14 mouse cellular contexts compared by ENCODE assay signal in genomic region chr4:145207718-145208371, GRCm38 (mm10). TPM values are rescaled to one million over a fixed set of nuclear protein-coding genes. Genes with fewer than 3 reads are reported as not detected.
A peak's percentile ranks its signal among the peaks of the same experiment; 100 is the strongest.
DNase-seq lines count a peak whose midpoint lies in the region; ATAC-seq lines count a peak whose summit lies in the region.
"Had no signal": no experiment of that assay in that cellular context is flagged by ENCODE, and none has a peak within 500 bp of the region (broad histone marks: within the 10 kb centered on the region; RNA-seq: fewer than 3 reads in every experiment).

No protein-coding gene starts in this region.

- no peaks in the 10 kb centered on the region for H3K9me3 ChIP-seq in forebrain, embryonic 15.5 days
- no peaks in the 10 kb centered on the region for H3K9me3 ChIP-seq in forebrain, embryonic 11.5 days (ENCODE audit: control insufficient read depth, low read length)
- H3K9me3 ChIP-seq in lung, embryonic 15.5 days, result no peaks in the 10 kb centered on the region
- H3K9me3 ChIP-seq in heart, embryonic 11.5 days (replicated peaks; ENCODE audit: control insufficient read depth, low read length), result no peaks in the 10 kb centered on the region
- H3K9me3 ChIP-seq: megakaryocyte, embryonic 14.5 days had no signal

- no peaks in the 10 kb centered on the region for H3K27me3 ChIP-seq in forebrain, embryonic 15.5 days
- no peaks in the 10 kb centered on the region for H3K27me3 ChIP-seq in forebrain, embryonic 11.5 days (ENCODE audit: control insufficient read depth, insufficient read depth, low read length)
- no peaks in the 10 kb centered on the region for H3K27me3 ChIP-seq in lung, embryonic 15.5 days
- no peaks in the 10 kb centered on the region for H3K27me3 ChIP-seq in heart, embryonic 11.5 days (ENCODE audit: control insufficient read depth, insufficient read depth, low read length)

- 0 out of 2 replicates have a peak, but pooled peaks cover 6% of the 10 kb centered on the region for H3K4me1 ChIP-seq in forebrain, embryonic 15.5 days
- H3K4me1 ChIP-seq in forebrain, embryonic 11.5 days (replicated peaks; ENCODE audit: control insufficient read depth, insufficient read depth, low read length), result no peaks in the 10 kb centered on the region
- H3K4me1 ChIP-seq in lung, embryonic 15.5 days, result no peaks in the 10 kb centered on the region
- no peaks in the 10 kb centered on the region for H3K4me1 ChIP-seq in heart, embryonic 11.5 days (ENCODE audit: control insufficient read depth, insufficient read depth, low read length)

- no peak overlapping the region for H3K4me2 ChIP-seq in forebrain, embryonic 15.5 days (replicated peaks)
- no peak overlapping the region for H3K4me2 ChIP-seq in forebrain, embryonic 11.5 days (ENCODE audit: low read depth, low read length, severe bottlenecking)
- no peak overlapping the region for H3K4me2 ChIP-seq in lung, embryonic 15.5 days
- H3K4me2 ChIP-seq in heart, embryonic 11.5 days, result no peak overlapping the region

- peak; percentile 83 for ATAC-seq in forebrain, embryonic 15.5 days (replicated peaks)
- no peak for ATAC-seq in forebrain, embryonic 11.5 days (replicated peaks; ENCODE audit: low FRiP score)
- peak; percentile 65; the same call in 1 of the 2 replicates for ATAC-seq in lung, embryonic 15.5 days (ENCODE audit: borderline replicate concordance, extremely low read depth, low FRiP score, low TSS enrichment)
- no peak for ATAC-seq in heart, embryonic 11.5 days (replicated peaks; ENCODE audit: insufficient number of reproducible peaks, low FRiP score, low TSS enrichment)

- no peak for DNase-seq in forebrain, embryonic 11.5 days (ENCODE audit: low spot score)
- no peak for DNase-seq in lung, postnatal 10 days
- peak; percentile 75 for DNase-seq in ZHBTc4 (ENCODE audit: low read depth, low spot score)
- peak; percentile 39 for DNase-seq in layer of hippocampus, adult 9-10 months (ENCODE audit: low spot score)
- DNase-seq in retina, postnatal 1 day, result no peak
- DNase-seq: cerebellum, adult 9-11 months; kidney, postnatal 14 days; spleen, adult 18-20 months had no signal

- no peaks in the 10 kb centered on the region for H3K36me3 ChIP-seq in forebrain, embryonic 15.5 days
- H3K36me3 ChIP-seq in forebrain, embryonic 11.5 days (ENCODE audit: control insufficient read depth, insufficient read depth, low read length), result no peaks in the 10 kb centered on the region
- H3K36me3 ChIP-seq in lung, embryonic 15.5 days, result no peaks in the 10 kb centered on the region
- no peaks in the 10 kb centered on the region for H3K36me3 ChIP-seq in heart, embryonic 11.5 days (ENCODE audit: control insufficient read depth, insufficient read depth, low read length)

- no peak overlapping the region for H3K4me3 ChIP-seq in forebrain, embryonic 15.5 days
- H3K4me3 ChIP-seq in forebrain, embryonic 11.5 days (ENCODE audit: low read depth, low read length), result no peak overlapping the region
- no peak overlapping the region for H3K4me3 ChIP-seq in lung, embryonic 15.5 days
- H3K4me3 ChIP-seq in heart, embryonic 11.5 days (ENCODE audit: low read depth, low read length), result no peak overlapping the region
- H3K4me3 ChIP-seq: megakaryocyte, embryonic 14.5 days; myocyte had no signal

- WGBS in forebrain, embryonic 15.5 days, result 54% methylated on average over 3 of the region's 3 CpGs
- 87% methylated on average over 3 of the region's 3 CpGs for WGBS in forebrain, embryonic 11.5 days
- 51% methylated on average over 3 of the region's 3 CpGs for WGBS in lung, embryonic 15.5 days
- WGBS in heart, embryonic 11.5 days (ENCODE audit: insufficient replicate concordance), result 77% methylated on average over 3 of the region's 3 CpGs

- H3K27ac ChIP-seq in forebrain, embryonic 15.5 days (replicated peaks), result no peak overlapping the region
- H3K27ac ChIP-seq in forebrain, embryonic 11.5 days (ENCODE audit: low read depth, low read length), result no peak overlapping the region
- H3K27ac ChIP-seq in lung, embryonic 15.5 days, result no peak overlapping the region
- no peak overlapping the region for H3K27ac ChIP-seq in heart, embryonic 11.5 days (ENCODE audit: low read depth, low read length)
- H3K27ac ChIP-seq: liver, embryonic 14.5 days had no signal

- H3K9ac ChIP-seq in forebrain, embryonic 15.5 days (replicated peaks), result no peak overlapping the region
- H3K9ac ChIP-seq in forebrain, embryonic 11.5 days (ENCODE audit: low read length), result no peak overlapping the region
- no peak overlapping the region for H3K9ac ChIP-seq in lung, embryonic 15.5 days
- no peak overlapping the region for H3K9ac ChIP-seq in heart, embryonic 11.5 days (ENCODE audit: low read depth, low read length)
- H3K9ac ChIP-seq: liver, embryonic 14.5 days had no signal

RNA-seq across cellular contexts. Expression of gene Vps13d, which starts 13.0 kb away (rescaled TPM):
- 9.4 and 9.6 TPM in 2 replicates for polyA plus RNA-seq in forebrain, embryonic 15.5 days (2015; fragmentation: Nextera tagmentation; extraction: Ambion mirVana)
- polyA plus RNA-seq in forebrain, embryonic 11.5 days (2014; fragmentation: Nextera tagmentation; extraction: Ambion mirVana), result 7.9 and 8.3 TPM in 2 replicates
- 6.1 and 6.7 TPM in 2 replicates for polyA plus RNA-seq in lung, embryonic 15.5 days (2015; fragmentation: Nextera tagmentation; extraction: Ambion mirVana)
- 10.5 and 12.0 TPM in 2 replicates for polyA plus RNA-seq in heart, embryonic 11.5 days (2014; fragmentation: Nextera tagmentation; extraction: Ambion mirVana)

RNA-seq across cellular contexts. Expression of gene Tnfrsf1b, which starts 38.8 kb away (rescaled TPM):
- polyA plus RNA-seq in forebrain, embryonic 15.5 days (2015; fragmentation: Nextera tagmentation; extraction: Ambion mirVana), result 1.8 and 2.5 TPM in 2 replicates
- 2.1 TPM in 2 replicates for polyA plus RNA-seq in forebrain, embryonic 11.5 days (2014; fragmentation: Nextera tagmentation; extraction: Ambion mirVana)
- 4.5 and 5.2 TPM in 2 replicates for polyA plus RNA-seq in lung, embryonic 15.5 days (2015; fragmentation: Nextera tagmentation; extraction: Ambion mirVana)
- 2.3 and 3.8 TPM in 2 replicates for polyA plus RNA-seq in heart, embryonic 11.5 days (2014; fragmentation: Nextera tagmentation; extraction: Ambion mirVana)

Comparison
In these comparisons a context has a peak if more than half of its experiments do, and no peak if none do; other contexts are left out.
1. ATAC-seq: peak in forebrain, embryonic 15.5 days (single experiment) and lung, embryonic 15.5 days (single experiment); none in forebrain, embryonic 11.5 days (single experiment) and heart, embryonic 11.5 days (single experiment).
2. DNase-seq: peak in ZHBTc4 (single experiment) and layer of hippocampus, adult 9-10 months (single experiment); none in forebrain, embryonic 11.5 days (single experiment), lung, postnatal 10 days (single experiment) and retina, postnatal 1 day (single experiment).